ENCODE assay signal across 13 mouse cellular contexts in genomic region chr3:94852215-94852614, GRCm38 (mm10).
"Had no signal": no experiment of that assay in that cellular context is flagged by ENCODE, and none has a peak within 500 bp of the region (broad histone marks: within the 10 kb centered on the region; RNA-seq: fewer than 3 reads in every experiment).

No protein-coding gene starts in this region.

- ATAC-seq: midbrain, embryonic 13.5 days had no signal

- H3K9me3 ChIP-seq: kidney, embryonic 15.5 days; limb, embryonic 13.5 days; liver, embryonic 15.5 days; midbrain, embryonic 13.5 days; neural tube, embryonic 15.5 days had no signal

- H3K9ac ChIP-seq: kidney, embryonic 15.5 days; limb, embryonic 13.5 days; liver, embryonic 15.5 days; lung, embryonic 14.5 days; midbrain, embryonic 13.5 days; neural tube, embryonic 15.5 days had no signal

- H3K27ac ChIP-seq: kidney, embryonic 15.5 days; left cerebral cortex, adult 2 months; limb, embryonic 13.5 days; liver, embryonic 15.5 days; midbrain, embryonic 13.5 days; neural tube, embryonic 15.5 days; stomach, postnatal 0 days had no signal

- H3K4me2 ChIP-seq: kidney, embryonic 15.5 days; limb, embryonic 13.5 days; liver, embryonic 11.5 days; liver, embryonic 15.5 days; lung, embryonic 14.5 days; midbrain, embryonic 13.5 days; neural tube, embryonic 15.5 days had no signal

- DNase-seq: kidney, adult 2 months; kidney, postnatal 14 days; lung, embryonic 14.5 days; right cerebral cortex, adult 18-20 months; right cerebral cortex, postnatal 25 days had no signal

- H3K4me3 ChIP-seq: kidney, embryonic 15.5 days; left cerebral cortex, adult 2 months; limb, embryonic 13.5 days; liver, embryonic 15.5 days; midbrain, embryonic 13.5 days; neural tube, embryonic 15.5 days had no signal

- H3K27me3 ChIP-seq: kidney, embryonic 15.5 days; limb, embryonic 13.5 days; liver, embryonic 15.5 days; midbrain, embryonic 13.5 days; neural tube, embryonic 15.5 days had no signal

- H3K4me1 ChIP-seq: neural tube, embryonic 15.5 days had no signal
